Mouse (Mus musculus): Measurements from ENCODE around the gene Slc13a3. TPM values are rescaled to one million over a fixed set of nuclear protein-coding genes. Genes with fewer than 3 reads are reported as not detected.

The Slc13a3 gene
- polyA plus RNA-seq, 1 experiment from 2014 or later = 1.9 TPM

DNA sequence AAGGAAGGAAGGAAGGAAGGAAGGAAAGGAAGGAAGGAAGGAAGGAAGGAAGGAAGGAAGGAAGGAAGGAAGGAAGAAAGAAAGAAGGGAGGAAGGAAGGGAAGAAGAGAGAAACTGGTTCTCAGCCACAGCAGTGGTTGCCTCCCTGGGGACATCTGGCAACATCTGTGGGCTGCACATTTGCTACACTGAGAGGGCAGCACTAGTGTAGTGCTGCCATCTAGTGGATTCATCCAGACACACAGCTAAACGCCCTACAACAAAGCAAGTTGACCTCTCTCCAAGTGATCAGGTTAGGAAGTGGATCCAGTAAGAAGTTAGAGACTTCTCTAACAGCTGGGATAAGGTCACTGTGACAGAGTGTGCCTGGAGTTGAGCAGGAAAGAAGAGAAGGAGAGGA is 112.2 kb downstream of the Slc13a3 start:
- Histone ChIP-seq H3K9ac (ENCODE audit: low read depth, low read length) (no peak overlapping the region), H3K4me1 (ENCODE audit: control insufficient read depth, insufficient read depth, low read length) (no peaks in the 10 kb centered on the region), H3K36me3 (ENCODE audit: control insufficient read depth, insufficient read depth, low read length) (no peaks in the 10 kb centered on the region), H3K27me3 (replicated peaks; ENCODE audit: control insufficient read depth, insufficient read depth, low read length) (no peaks in the 10 kb centered on the region), H3K4me3 (ENCODE audit: low read depth, low read length) (no peak overlapping the region), H3K27ac (replicated peaks; ENCODE audit: low read depth, low read length) (no peak overlapping the region), H3K4me2 (ENCODE audit: low read depth, low read length) (no peak overlapping the region), H3K9me3 (ENCODE audit: control insufficient read depth, low read length) (0 out of 2 replicates have a peak, but pooled peaks cover under 1% of the 10 kb centered on the region)
- ATAC-seq (ENCODE audit: low read depth) (peak; percentile 78), DNase-seq (ENCODE audit: low spot score) (peak; percentile 92)
- WGBS = 0% methylated on average over 1 of the region's 1 CpGs

Other genes starting within 250 kb of the Slc13a3 start
- gene Cdh22, start 238.4 kb downstream of the Slc13a3 start, polyA plus RNA-seq (2014; fragmentation: Nextera tagmentation; extraction: Ambion mirVana) = 0.33 and 0.93 TPM in 2 replicates
- 45.6 and 52.1 TPM in 2 replicates for gene Slc35c2, start 185.4 kb downstream of the Slc13a3 start, polyA plus RNA-seq (2014; fragmentation: Nextera tagmentation; extraction: Ambion mirVana)
- 70.6 and 77.3 TPM in 2 replicates for gene Elmo2, start 146.8 kb downstream of the Slc13a3 start, polyA plus RNA-seq (2014; fragmentation: Nextera tagmentation; extraction: Ambion mirVana)
- gene Zfp663, start 104.5 kb downstream of the Slc13a3 start, polyA plus RNA-seq (2014; fragmentation: Nextera tagmentation; extraction: Ambion mirVana) = 0.55 and 0.64 TPM in 2 replicates
- 8.7 TPM in 2 replicates for gene Zfp334, start 85.0 kb downstream of the Slc13a3 start, polyA plus RNA-seq (2014; fragmentation: Nextera tagmentation; extraction: Ambion mirVana)
- gene Ocstamp, start 72.8 kb downstream of the Slc13a3 start, polyA plus RNA-seq (2014; fragmentation: Nextera tagmentation; extraction: Ambion mirVana) = 0.35 and 1.1 TPM in 2 replicates
- 32.8 and 35.4 TPM in 2 replicates for gene Trp53rka, start 20.1 kb upstream of the Slc13a3 start, polyA plus RNA-seq (2014; fragmentation: Nextera tagmentation; extraction: Ambion mirVana)
- gene Slc2a10, start 30.6 kb upstream of the Slc13a3 start, polyA plus RNA-seq (2014; fragmentation: Nextera tagmentation; extraction: Ambion mirVana) = 10.4 and 11.7 TPM in 2 replicates
- gene Eya2, start 121.8 kb upstream of the Slc13a3 start, polyA plus RNA-seq (2014; fragmentation: Nextera tagmentation; extraction: Ambion mirVana) = 21.5 and 21.9 TPM in 2 replicates